Mouse (Mus musculus) kidney, adult 2 months (tissue): Measurements from ENCODE around the gene Ralgds.

Source experiments
- CTCF ChIP-seq: fragments of 200-500 bp; conservative IDR thresholded peaks from 2 replicates; pipeline ENCODE4 v1.5.1; 2011; ENCODE audit warnings: low read depth, mild to moderate bottlenecking, control low read depth, low read length, moderate library complexity, mixed read lengths; ENCODE audit not compliant: insufficient read depth, insufficient read length
- POLR2A ChIP-seq: fragments of 200-500 bp; IDR thresholded peaks from one replicate; pipeline ENCODE4 v1.6.1; 2011; ENCODE audit warnings: low read depth, low read length, control low read depth

GRCm38 (mm10) chr2:28599569-28599900 lies 86.6 kb downstream of the Ralgds start:
- TF ChIP-seq CTCF (no peak), POLR2A (no peak)
